Mouse (Mus musculus): ENCODE data around the gene Ndufv2. TPM values are rescaled to one million over a fixed set of nuclear protein-coding genes. Genes with fewer than 3 reads are reported as not detected.
"Not testable (repeated sequence)": the region's sequence is repeated elsewhere in the genome, so short reads cannot be mapped to it uniquely, and the experiment has no call there.

Ndufv2 gene
- polyA plus RNA-seq, 1 experiment from 2014 or later = 349 TPM

- not testable (repeated sequence) for H3K27me3 ChIP-seq; ATAC-seq; H3K4me2 ChIP-seq (replicated peaks); H3K9me3 ChIP-seq; H3K4me3 ChIP-seq (replicated peaks); H3K4me1 ChIP-seq (replicated peaks); H3K27ac ChIP-seq; H3K9ac ChIP-seq (replicated peaks)
- peaks cover 35% of the 10 kb centered on the region for H3K36me3 ChIP-seq
- 83% methylated on average over 4 of the region's 4 CpGs for WGBS
Observed at GRCm38 (mm10) chr17:66043679-66044078, 57.7 kb downstream of the Ndufv2 start.

- Histone ChIP-seq H3K4me3 (replicated peaks) (no peak overlapping the region), H3K9me3 (no peaks in the 10 kb centered on the region), H3K4me1 (replicated peaks) (no peaks in the 10 kb centered on the region), H3K27ac (no peak overlapping the region), H3K4me2 (replicated peaks) (no peak overlapping the region), H3K27me3 (no peaks in the 10 kb centered on the region), H3K36me3 (peaks cover 26% of the 10 kb centered on the region), H3K9ac (replicated peaks) (no peak overlapping the region)
- 83% methylated on average over 5 of the region's 5 CpGs for WGBS
- ATAC-seq = no peak
Observed at GRCm38 (mm10) chr17:66041020-66041419, 60.3 kb downstream of the Ndufv2 start.

GRCm38 (mm10) chr17:66033239-66033638, 68.1 kb downstream of the Ndufv2 start:
- Histone ChIP-seq H3K9ac (replicated peaks) (no peak overlapping the region), H3K36me3 (peaks cover 25% of the 10 kb centered on the region), H3K27me3 (no peaks in the 10 kb centered on the region), H3K9me3 (no peaks in the 10 kb centered on the region), H3K4me1 (replicated peaks) (no peaks in the 10 kb centered on the region), H3K4me2 (replicated peaks) (no peak overlapping the region), H3K27ac (no peak overlapping the region), H3K4me3 (replicated peaks) (no peak overlapping the region)
- no peak for ATAC-seq
- 94% methylated on average over 5 of the region's 5 CpGs for WGBS

GRCm38 (mm10) chr17:66031991-66032390, 69.4 kb downstream of the Ndufv2 start:
- no peak for ATAC-seq
- H3K27me3 ChIP-seq = no peaks in the 10 kb centered on the region
- no peak overlapping the region for H3K4me3 ChIP-seq (replicated peaks)
- H3K4me2 ChIP-seq (replicated peaks) = no peak overlapping the region
- H3K9me3 ChIP-seq = no peaks in the 10 kb centered on the region
- no peaks in the 10 kb centered on the region for H3K4me1 ChIP-seq (replicated peaks)
- no peak overlapping the region for H3K27ac ChIP-seq
- no peak overlapping the region for H3K9ac ChIP-seq (replicated peaks)
- WGBS = 92% methylated on average over 5 of the region's 5 CpGs
- peaks cover 30% of the 10 kb centered on the region for H3K36me3 ChIP-seq

Other genes with a start within 250 kb of the Ndufv2 start
- 49.8 TPM in 2 replicates for gene Ralbp1, start 215.8 kb downstream of the Ndufv2 start, polyA plus RNA-seq (2015; fragmentation: Nextera tagmentation; extraction: Ambion mirVana)
- 66.5 and 70.2 TPM in 2 replicates for gene Twsg1, start 150.3 kb downstream of the Ndufv2 start, polyA plus RNA-seq (2015; fragmentation: Nextera tagmentation; extraction: Ambion mirVana)
- 118 and 132 TPM in 2 replicates for gene Ankrd12, start 24.5 kb downstream of the Ndufv2 start, polyA plus RNA-seq (2015; fragmentation: Nextera tagmentation; extraction: Ambion mirVana)
- 39.7 and 40.2 TPM in 2 replicates for gene Washc1, start 10.0 kb upstream of the Ndufv2 start, polyA plus RNA-seq (2015; fragmentation: Nextera tagmentation; extraction: Ambion mirVana)
- 8.3 and 10.2 TPM in 2 replicates for gene Ddx11, start 22.0 kb upstream of the Ndufv2 start, polyA plus RNA-seq (2015; fragmentation: Nextera tagmentation; extraction: Ambion mirVana)